Mouse (Mus musculus) MEL (cell line): ENCODE measurements around the gene Tmem132c. TPM values are rescaled to one million over a fixed set of nuclear protein-coding genes. Genes with fewer than 3 reads are reported as not detected.

Experiments
- DNase-seq: peaks from one replicate; pipeline ENCODE4 v3.0.0; 2011; ENCODE audit warnings: low read depth, low spot score
- H3K27ac ChIP-seq: 2 replicates; pipeline ENCODE4 v1.5.1; 2012; ENCODE audit warnings: low read depth, mild to moderate bottlenecking, control low read depth, low read length, moderate library complexity; ENCODE audit not compliant: control insufficient read depth
- H3K27me3 ChIP-seq, 2 experiments: fragments of 150-350 bp in 1 of 2; sonication (generic) in 1 of 2; 2 replicates each; pipeline ENCODE4 v1.6.1; 2012; ENCODE audit warnings: low read length in 2 of 2, mild to moderate bottlenecking in 2 of 2, improper control_type of control experiment in 1 of 2, moderate library complexity in 1 of 2; ENCODE audit not compliant: insufficient read depth in 2 of 2, control insufficient read depth in 1 of 2
- H3K36me3 ChIP-seq, 2 experiments: 2 replicates each; pipeline ENCODE4 v1.6.1; 2012 to 2014; ENCODE audit warnings: low read length in 2 of 2, improper control_type of control experiment in 1 of 2, inconsistent platforms in 1 of 2, mild to moderate bottlenecking in 1 of 2; ENCODE audit not compliant: insufficient read depth in 2 of 2, control insufficient read depth in 1 of 2
- H3K4me1 ChIP-seq, 2 experiments: fragments of 150-350 bp in 1 of 2; sonication (generic) in 1 of 2; 2 replicates each; pipeline ENCODE4 v1.6.1; 2012; ENCODE audit warnings: low read length in 2 of 2, improper control_type of control experiment in 1 of 2, mild to moderate bottlenecking in 1 of 2; ENCODE audit not compliant: insufficient read depth in 2 of 2, control insufficient read depth in 1 of 2
- H3K4me3 ChIP-seq, 2 experiments: fragments of 150-350 bp in 1 of 2; sonication (generic) in 1 of 2; 2 replicates each; pipeline ENCODE4 v1.5.1; 2012; ENCODE audit warnings: low read depth in 2 of 2, low read length in 2 of 2, mild to moderate bottlenecking in 2 of 2, moderate library complexity in 2 of 2, control low read depth in 1 of 2, improper control_type of control experiment in 1 of 2; ENCODE audit not compliant: control insufficient read depth in 1 of 2, insufficient read depth in 1 of 2
- H3K79me2 ChIP-seq: 2 replicates; pipeline ENCODE4 v1.6.1; 2012; ENCODE audit warnings: mild to moderate bottlenecking, low read length, moderate library complexity; ENCODE audit not compliant: control insufficient read depth, poor library complexity, insufficient read depth
- H3K9ac ChIP-seq: 2 replicates; pipeline ENCODE4 v1.6.1; 2012; ENCODE audit warnings: low read depth, mild to moderate bottlenecking, control low read depth, low read length, moderate library complexity; ENCODE audit not compliant: control insufficient read depth, poor library complexity, severe bottlenecking
- H3K9me3 ChIP-seq: fragments of 150-350 bp; sonication (generic); replicated peaks from 2 replicates; pipeline ENCODE4 v1.6.1; 2012; ENCODE audit warnings: mild to moderate bottlenecking, low read length, improper control_type of control experiment, moderate library complexity; ENCODE audit not compliant: insufficient read depth
- CHD1 ChIP-seq: IDR thresholded peaks from 2 replicates; pipeline ENCODE4 v1.6.1; 2012; ENCODE audit warnings: low read depth, mild to moderate bottlenecking, inconsistent platforms, low read length, improper control_type of control experiment
- CTCF ChIP-seq, 3 experiments: IDR thresholded peaks in 2 of 3; conservative IDR thresholded peaks in 1 of 3; 2 replicates each; pipeline ENCODE4 v1.5.1; 2011 to 2012; ENCODE audit warnings: low read length in 3 of 3, low read depth in 2 of 3, mild to moderate bottlenecking in 2 of 3, improper control_type of control experiment in 1 of 3, inconsistent platforms in 1 of 3, mixed read lengths in 1 of 3, moderate library complexity in 1 of 3; ENCODE audit not compliant: control insufficient read depth in 1 of 3, insufficient read depth in 1 of 3, poor library complexity in 1 of 3, severe bottlenecking in 1 of 3
- E2F4 ChIP-seq: IDR thresholded peaks from 2 replicates; pipeline ENCODE4 v1.6.1; 2011; ENCODE audit warnings: low read depth, low read length, improper control_type of control experiment, borderline replicate concordance
- ETS1 ChIP-seq: IDR thresholded peaks from 2 replicates; pipeline ENCODE4 v1.6.1; 2012; ENCODE audit warnings: low read depth, mild to moderate bottlenecking, inconsistent platforms, low read length, improper control_type of control experiment, moderate library complexity
- HCFC1 ChIP-seq: IDR thresholded peaks from 2 replicates; pipeline ENCODE4 v1.6.1; 2012; ENCODE audit warnings: low read depth, mild to moderate bottlenecking, inconsistent platforms, low read length, improper control_type of control experiment, moderate library complexity
- MAFK ChIP-seq: IDR thresholded peaks from 2 replicates; pipeline ENCODE4 v1.6.1; 2011; ENCODE audit warnings: low read depth, mild to moderate bottlenecking, low read length, improper control_type of control experiment, borderline replicate concordance
- MAX ChIP-seq: IDR thresholded peaks from 2 replicates; pipeline ENCODE4 v1.6.1; 2011; ENCODE audit warnings: low read length, improper control_type of control experiment
- MEF2A ChIP-seq: IDR thresholded peaks from 2 replicates; pipeline ENCODE4 v1.6.1; 2014; ENCODE audit warnings: low read depth, mild to moderate bottlenecking, inconsistent platforms, low read length, improper control_type of control experiment; ENCODE audit not compliant: poor library complexity, insufficient replicate concordance, severe bottlenecking; ENCODE audit errors: extremely low read depth
- MYC ChIP-seq: IDR thresholded peaks from 2 replicates; pipeline ENCODE4 v1.6.1; 2011; ENCODE audit warnings: low read depth, mild to moderate bottlenecking, low read length, improper control_type of control experiment, moderate library complexity
- NELFE ChIP-seq: IDR thresholded peaks from 2 replicates; pipeline ENCODE4 v1.6.1; 2011; ENCODE audit warnings: low read depth, low read length, improper control_type of control experiment
- SIN3A ChIP-seq: IDR thresholded peaks from 2 replicates; pipeline ENCODE4 v1.6.1; 2012; ENCODE audit warnings: low read length, improper control_type of control experiment, inconsistent platforms
- UBTF ChIP-seq: IDR thresholded peaks from 2 replicates; pipeline ENCODE4 v1.6.1; 2012; ENCODE audit warnings: low read depth, mild to moderate bottlenecking, inconsistent platforms, low read length, improper control_type of control experiment, moderate library complexity, borderline replicate concordance; ENCODE audit not compliant: insufficient read depth
- ZNF384 ChIP-seq: IDR thresholded peaks from 2 replicates; pipeline ENCODE4 v1.6.1; 2012; ENCODE audit warnings: low read depth, mild to moderate bottlenecking, inconsistent platforms, low read length, improper control_type of control experiment
- polyA plus RNA-seq, 2 experiments: library from polyadenylated mRNA; stranded (reverse) in 1 of 2; unstranded in 1 of 2; fragments of >175 nt in 1 of 2; fragments of >200 nt in 1 of 2; gene quantifications; 2 replicates each; pipeline versions ENCODE4 v1.2.1 to v1.2.4; 2012; ENCODE audit warnings: low replicate concordance in 2 of 2, low read depth in 1 of 2; ENCODE audit not compliant: insufficient read length in 2 of 2, insufficient read depth in 1 of 2, missing spikeins in 1 of 2
- total RNA-seq: library from RNA; depleted of rRNA; stranded (reverse); fragments of 300-350 nt; gene quantifications from 2 replicates; pipeline ENCODE4 v1.2.3, GENCODE M21; 2012

Tmem132c gene
- total and polyA plus RNA-seq, 3 experiments: not detected

DNA sequence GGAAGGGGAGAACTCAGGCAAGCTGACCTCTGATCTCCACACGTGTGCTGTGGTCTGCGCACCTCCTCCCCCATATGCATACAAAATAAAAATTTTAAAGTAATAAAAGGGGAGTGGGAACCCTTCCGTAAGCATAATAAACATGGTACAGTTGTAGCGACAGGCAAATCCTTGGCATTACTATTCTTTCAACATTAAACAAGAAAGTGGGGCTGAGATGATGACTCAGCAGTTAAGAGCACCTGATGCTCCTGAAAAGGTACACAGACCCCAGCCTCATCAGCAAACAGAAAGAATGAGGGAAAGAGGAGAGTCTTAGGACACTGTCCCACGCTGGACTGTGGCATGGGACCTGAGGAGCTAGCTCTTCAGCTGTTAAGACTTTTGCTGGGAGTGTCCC lies 361.4 kb downstream of the Tmem132c start:
- no peak for DNase-seq

DNA sequence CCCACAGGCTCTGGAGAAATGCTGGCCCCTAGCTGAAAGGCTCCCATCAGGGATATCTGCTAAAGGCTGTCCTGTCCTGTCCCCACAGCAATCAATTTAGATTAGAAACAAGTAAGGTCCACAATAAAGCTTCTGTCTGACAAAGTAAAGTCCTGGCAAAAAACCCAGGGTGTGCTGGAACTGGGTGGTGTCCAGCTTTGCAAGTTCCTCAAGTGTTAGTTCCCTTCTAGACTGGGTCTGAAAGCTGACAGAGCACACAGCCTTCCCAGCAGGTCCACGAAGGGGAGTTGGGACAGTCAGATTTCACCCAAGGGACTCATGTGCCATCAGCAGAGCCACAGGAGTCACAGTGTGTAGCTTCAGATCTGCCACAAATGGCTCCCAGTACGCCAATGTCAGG lies 365.9 kb downstream of the Tmem132c start:
- no peak for DNase-seq
- peaks cover 11 to 15% of the 10 kb centered on the region in 2 experiments for H3K36me3 ChIP-seq
- peaks cover 34% of the 10 kb centered on the region for H3K79me2 ChIP-seq
- H3K9ac ChIP-seq: no peak overlapping the region
- H3K27me3 ChIP-seq: no peaks in the 10 kb centered on the region
- no peak for TF ChIP-seq MAFK
- peaks cover 7 to 12% of the 10 kb centered on the region in 2 experiments for H3K4me1 ChIP-seq
- no peaks in the 10 kb centered on the region for H3K9me3 ChIP-seq
- no peak overlapping the region for H3K27ac ChIP-seq
- H3K4me3 ChIP-seq: no peak overlapping the region

More for the DNA sequence above, 361.4 kb downstream of the Tmem132c start:
- Histone ChIP-seq H3K4me1 (no peaks in the 10 kb centered on the region), H3K27me3 (no peaks in the 10 kb centered on the region), H3K9ac (no peak overlapping the region), H3K27ac (no peak overlapping the region), H3K79me2 (no peaks in the 10 kb centered on the region), H3K9me3 (no peaks in the 10 kb centered on the region)
- TF ChIP-seq MYC (no peak), CHD1 (no peak), CTCF (IDR thresholded peaks at IDR 0.05 in 2 of 3, conservative IDR thresholded peaks at IDR 0.05 in 1 of 3; ENCODE audit: control insufficient read depth in 1 of 3, insufficient read depth in 1 of 3, low read depth in 2 of 3, low read length in 3 of 3, poor library complexity in 1 of 3, severe bottlenecking in 1 of 3) (no peak)
- TF ChIP-seq, all 39 proteins: peak for 0
- Histone ChIP-seq H3K36me3 (peaks cover 0 to 22% of the 10 kb centered on the region in 2 experiments; a peak in 2 of 4 replicates), H3K4me3 (no peak overlapping the region)

DNA sequence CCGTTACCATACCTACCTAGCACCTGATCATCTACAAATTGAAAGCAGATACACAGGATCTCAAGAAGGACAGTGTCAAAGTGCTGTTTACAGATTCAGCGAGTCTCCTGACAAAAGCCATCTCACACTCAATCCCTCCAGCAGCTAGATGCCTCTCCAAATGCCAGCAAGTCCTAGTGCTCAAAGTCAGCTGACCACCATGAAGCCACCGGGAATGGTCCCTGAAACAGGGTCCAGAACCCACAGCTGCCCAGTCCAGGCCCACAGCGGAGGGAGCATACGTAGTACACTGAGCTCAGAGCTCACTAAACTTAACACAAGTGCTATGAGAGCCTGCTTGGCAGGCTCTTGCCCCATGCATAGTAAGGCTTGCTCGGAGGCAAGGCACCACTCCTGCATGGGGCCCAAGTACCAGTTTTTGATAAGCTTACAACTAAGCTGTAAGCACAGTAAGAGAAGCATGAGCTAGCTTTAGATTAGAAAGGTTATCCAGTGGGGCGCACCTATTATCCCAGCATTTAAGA lies 367.6 kb downstream of the Tmem132c start:
- Histone ChIP-seq H3K4me3 (no peak overlapping the region), H3K9ac (no peak overlapping the region), H3K4me1 (peaks cover 7 to 16% of the 10 kb centered on the region in 2 experiments), H3K36me3 (peaks cover 13 to 14% of the 10 kb centered on the region in 2 experiments), H3K27ac (no peak overlapping the region), H3K9me3 (no peaks in the 10 kb centered on the region), H3K79me2 (peaks cover 50% of the 10 kb centered on the region), H3K27me3 (no peaks in the 10 kb centered on the region)
- DNase-seq: no peak
- TF ChIP-seq ZNF384 (no peak), E2F4 (no peak), UBTF (no peak), HCFC1 (no peak), ETS1 (no peak), CHD1 (no peak), SIN3A (no peak), MAX (no peak), NELFE (no peak), MEF2A (no peak)
